Mouse (Mus musculus) retina, postnatal 1 day (tissue): ENCODE measurements at regions not wholly inside any gene's neighbourhood (a gene's known extent, or its start where the extent isn't known, plus 50 kb on each side); places are given as distances from the start of the nearest gene placed in this dataset.

Source experiments
- DNase-seq: peaks from one replicate; pipeline ENCODE4 v3.0.0-alpha.2; 2012

GRCm38 (mm10) chr1:78761061-78761515 is 55.5 kb upstream of the Kcne4 start:
- peak; percentile 12 for DNase-seq
